Comparison of ENCODE assay signal across 20 mouse cellular contexts in genomic region chr16:48620510-48620909, GRCm38 (mm10).
DNase-seq lines count a peak whose midpoint lies in the region; ATAC-seq lines count a peak whose summit lies in the region.
"Had no signal": no experiment of that assay in that cellular context is flagged by ENCODE, and none has a peak within 500 bp of the region (broad histone marks: within the 10 kb centered on the region; RNA-seq: fewer than 3 reads in every experiment).

No protein-coding gene starts in this region.

- no peaks in the 10 kb centered on the region for H3K9me3 ChIP-seq in forebrain, embryonic 14.5 days (replicated peaks; ENCODE audit: control insufficient read depth, low read length)
- H3K9me3 ChIP-seq in forebrain, embryonic 13.5 days (replicated peaks): no peaks in the 10 kb centered on the region
- H3K9me3 ChIP-seq in embryonic facial prominence, embryonic 14.5 days (ENCODE audit: control insufficient read depth, low read length): no peaks in the 10 kb centered on the region
- H3K9me3 ChIP-seq: forebrain, embryonic 12.5 days; heart, embryonic 10.5 days; hindbrain, embryonic 12.5 days had no signal

- H3K9ac ChIP-seq in forebrain, embryonic 14.5 days (ENCODE audit: low read length): no peak overlapping the region
- H3K9ac ChIP-seq in forebrain, embryonic 13.5 days: no peak overlapping the region
- H3K9ac ChIP-seq in embryonic facial prominence, embryonic 14.5 days (ENCODE audit: low read depth, low read length): no peak overlapping the region
- H3K9ac ChIP-seq: forebrain, embryonic 12.5 days; hindbrain, embryonic 12.5 days had no signal

- H3K4me3 ChIP-seq in forebrain, embryonic 14.5 days (ENCODE audit: low read depth, low read length): no peak overlapping the region
- H3K4me3 ChIP-seq in forebrain, embryonic 13.5 days: no peak overlapping the region
- H3K4me3 ChIP-seq in embryonic facial prominence, embryonic 14.5 days (ENCODE audit: low read depth, low read length): no peak overlapping the region
- H3K4me3 ChIP-seq: forebrain, embryonic 12.5 days; heart, embryonic 10.5 days; hindbrain, embryonic 12.5 days had no signal

- H3K36me3 ChIP-seq in forebrain, embryonic 14.5 days (ENCODE audit: control insufficient read depth, insufficient read depth, low read length): no peaks in the 10 kb centered on the region
- H3K36me3 ChIP-seq in forebrain, embryonic 13.5 days (ENCODE audit: poor library complexity, severe bottlenecking): no peaks in the 10 kb centered on the region
- no peaks in the 10 kb centered on the region for H3K36me3 ChIP-seq in embryonic facial prominence, embryonic 14.5 days (ENCODE audit: control insufficient read depth, insufficient read depth, low read length)
- H3K36me3 ChIP-seq: forebrain, embryonic 12.5 days; heart, embryonic 10.5 days; hindbrain, embryonic 12.5 days had no signal

- no peak overlapping the region for H3K4me2 ChIP-seq in forebrain, embryonic 14.5 days (ENCODE audit: low read length)
- no peak overlapping the region for H3K4me2 ChIP-seq in forebrain, embryonic 13.5 days
- H3K4me2 ChIP-seq in embryonic facial prominence, embryonic 14.5 days (ENCODE audit: low read depth, low read length): no peak overlapping the region
- H3K4me2 ChIP-seq: forebrain, embryonic 12.5 days; hindbrain, embryonic 12.5 days had no signal

- intact Hi-C loops in gastrocnemius, postnatal 14 days (cut with DNase I; ENCODE audit: low total_unique reads): no loop called here

- H3K27me3 ChIP-seq in forebrain, embryonic 14.5 days (replicated peaks; ENCODE audit: control insufficient read depth, insufficient read depth, low read length): no peaks in the 10 kb centered on the region
- H3K27me3 ChIP-seq in forebrain, embryonic 13.5 days: no peaks in the 10 kb centered on the region
- H3K27me3 ChIP-seq in embryonic facial prominence, embryonic 14.5 days (replicated peaks; ENCODE audit: control insufficient read depth, insufficient read depth, low read length): no peaks in the 10 kb centered on the region
- H3K27me3 ChIP-seq: CH12.LX; forebrain, embryonic 12.5 days; hindbrain, embryonic 12.5 days had no signal

- peak; percentile 3 for DNase-seq in forebrain, embryonic 14.5 days (ENCODE audit: low spot score)
- DNase-seq in NIH3T3 (ENCODE audit: low read depth): peak; percentile 21
- peak; percentile 50 for DNase-seq in embryonic facial prominence, embryonic 14.5 days (ENCODE audit: low spot score)
- peak; percentile 12 for DNase-seq in retina, embryonic 14.5 days (ENCODE audit: low spot score)
- DNase-seq in gastrocnemius, postnatal 14 days: no peak
- DNase-seq in frontal cortex, postnatal 14 days (ENCODE audit: low spot score in 2 of 2): no peak
- DNase-seq: adrenal gland, adult 2 months; adrenal gland, postnatal 25 days; cerebellum, adult 2 months; cerebellum, postnatal 14 days; heart, adult 18-20 months; heart, postnatal 10 days; heart, postnatal 4 days had no signal

- ATAC-seq in forebrain, embryonic 14.5 days: no peak
- no peak for ATAC-seq in forebrain, embryonic 13.5 days
- ATAC-seq in embryonic facial prominence, embryonic 14.5 days (ENCODE audit: low read depth): 0 out of 2 replicates have a peak, but pooled peaks have one; percentile 47
- ATAC-seq: hindbrain, embryonic 16.5 days; inflammation-experienced regulatory T-cells, adult 6 months had no signal

- H3K27ac ChIP-seq in forebrain, embryonic 14.5 days (ENCODE audit: low read depth, low read length): no peak overlapping the region
- no peak overlapping the region for H3K27ac ChIP-seq in forebrain, embryonic 13.5 days
- no peak overlapping the region for H3K27ac ChIP-seq in embryonic facial prominence, embryonic 14.5 days (replicated peaks; ENCODE audit: low read depth, low read length)
- H3K27ac ChIP-seq: forebrain, embryonic 12.5 days; heart, embryonic 10.5 days; hindbrain, embryonic 12.5 days had no signal

- H3K4me1 ChIP-seq in forebrain, embryonic 14.5 days (ENCODE audit: control insufficient read depth, insufficient read depth, low read length): no peaks in the 10 kb centered on the region
- H3K4me1 ChIP-seq in forebrain, embryonic 13.5 days: no peaks in the 10 kb centered on the region
- H3K4me1 ChIP-seq in embryonic facial prominence, embryonic 14.5 days (ENCODE audit: control insufficient read depth, insufficient read depth, low read length): no peaks in the 10 kb centered on the region
- H3K4me1 ChIP-seq: forebrain, embryonic 12.5 days; heart, embryonic 10.5 days; hindbrain, embryonic 12.5 days had no signal

- 17% methylated on average over 8 of the region's 8 CpGs for WGBS in forebrain, embryonic 14.5 days
- 20% methylated on average over 8 of the region's 8 CpGs for WGBS in forebrain, embryonic 13.5 days
- WGBS in embryonic facial prominence, embryonic 14.5 days: 33% methylated on average over 8 of the region's 8 CpGs

Comparison
In these comparisons a context has a peak if more than half of its experiments do, and no peak if none do; other contexts are left out.
1. DNase-seq: peak in forebrain, embryonic 14.5 days (single experiment), NIH3T3 (single experiment), embryonic facial prominence, embryonic 14.5 days (single experiment) and retina, embryonic 14.5 days (single experiment); none in gastrocnemius, postnatal 14 days (single experiment) and frontal cortex, postnatal 14 days (0 of 2).